Mouse (Mus musculus): Measurements from ENCODE around the gene Josd2.

GRCm38 (mm10) chr7:44461503-44462217 is 6.1 kb upstream of the Josd2 start:
- no peak for TF ChIP-seq POLR2A (IDR thresholded peaks at IDR 0.05; ENCODE audit: insufficient read depth, low read length)
- TF ChIP-seq CTCF (IDR thresholded peaks at IDR 0.05; ENCODE audit: low read depth, low read length): no peak
- TF ChIP-seq EP300 (IDR thresholded peaks at IDR 0.05; ENCODE audit: insufficient read depth, low read depth, low read length): no peak
